In genomic region chr8:119717765-119718164, GRCm38 (mm10) we compare ENCODE assay signal across 11 mouse cellular contexts. TPM values are rescaled to one million over a fixed set of nuclear protein-coding genes. Genes with fewer than 3 reads are reported as not detected.
DNase-seq lines count a peak whose midpoint lies in the region; ATAC-seq and TF ChIP-seq lines count a peak whose summit lies in the region.
"Had no signal": no experiment of that assay in that cellular context is flagged by ENCODE, and none has a peak within 500 bp of the region (broad histone marks: within the 10 kb centered on the region; RNA-seq: fewer than 3 reads in every experiment).

No protein-coding gene starts in this region.

- ATAC-seq in midbrain, embryonic 14.5 days (ENCODE audit: low FRiP score, low TSS enrichment): no peak
- no peak for ATAC-seq in midbrain, embryonic 15.5 days (replicated peaks)
- ATAC-seq in granulocyte monocyte progenitor cell, adult 5-6 weeks (replicated peaks; ENCODE audit: poor library complexity, severe bottlenecking): peak; percentile 78
- ATAC-seq: Patski had no signal

- H3K27me3 ChIP-seq in cerebellum, adult 2 months (ENCODE audit: control insufficient read depth, insufficient read depth, low read length): no peaks in the 10 kb centered on the region
- H3K27me3 ChIP-seq in midbrain, embryonic 14.5 days (ENCODE audit: control insufficient read depth, insufficient read depth, low read length): no peaks in the 10 kb centered on the region
- H3K27me3 ChIP-seq in midbrain, embryonic 15.5 days (replicated peaks): no peaks in the 10 kb centered on the region
- H3K27me3 ChIP-seq: neural tube, embryonic 12.5 days; Patski had no signal

- WGBS in cerebellum, adult 2 months: 55% methylated on average over 9 of the region's 9 CpGs
- WGBS in midbrain, embryonic 14.5 days: 62% methylated on average over 9 of the region's 9 CpGs
- 63% methylated on average over 9 of the region's 9 CpGs for WGBS in midbrain, embryonic 15.5 days

- H3K27ac ChIP-seq in cerebellum, adult 2 months (ENCODE audit: insufficient read depth, low read length): no peak overlapping the region
- H3K27ac ChIP-seq in midbrain, embryonic 14.5 days (replicated peaks; ENCODE audit: low read depth, low read length): no peak overlapping the region
- no peak overlapping the region for H3K27ac ChIP-seq in midbrain, embryonic 15.5 days
- H3K27ac ChIP-seq: heart, embryonic 15.5 days; neural tube, embryonic 12.5 days had no signal

- TF ChIP-seq CTCF in cerebellum, adult 2 months (IDR thresholded peaks at IDR 0.05; ENCODE audit: borderline replicate concordance, insufficient read depth, low read depth, low read length): peak; percentile 42; the same call in 1 of the 2 replicates

- H3K36me3 ChIP-seq in midbrain, embryonic 14.5 days (ENCODE audit: control insufficient read depth, insufficient read depth, low read length): no peaks in the 10 kb centered on the region
- no peaks in the 10 kb centered on the region for H3K36me3 ChIP-seq in midbrain, embryonic 15.5 days (replicated peaks)
- H3K36me3 ChIP-seq: heart, embryonic 15.5 days; neural tube, embryonic 12.5 days had no signal

- H3K9me3 ChIP-seq in midbrain, embryonic 14.5 days (ENCODE audit: control insufficient read depth, low read length): no peaks in the 10 kb centered on the region
- H3K9me3 ChIP-seq in midbrain, embryonic 15.5 days: no peaks in the 10 kb centered on the region
- H3K9me3 ChIP-seq: heart, embryonic 15.5 days; neural tube, embryonic 12.5 days had no signal

- no peak overlapping the region for H3K9ac ChIP-seq in midbrain, embryonic 14.5 days (replicated peaks; ENCODE audit: low read length)
- H3K9ac ChIP-seq in midbrain, embryonic 15.5 days: no peak overlapping the region
- H3K9ac ChIP-seq: heart, embryonic 15.5 days; neural tube, embryonic 12.5 days had no signal

- H3K4me3 ChIP-seq in cerebellum, adult 2 months (replicated peaks; ENCODE audit: insufficient read depth, low read depth, low read length): no peak overlapping the region
- no peak overlapping the region for H3K4me3 ChIP-seq in midbrain, embryonic 14.5 days (replicated peaks; ENCODE audit: low read depth, low read length)
- H3K4me3 ChIP-seq in midbrain, embryonic 15.5 days: no peak overlapping the region
- H3K4me3 ChIP-seq: heart, embryonic 15.5 days; neural tube, embryonic 12.5 days had no signal

- no peak for DNase-seq in cerebellum, adult 2 months
- no peak for DNase-seq in cerebellum, adult 8-10 months
- peak; percentile 41 for DNase-seq in midbrain, embryonic 14.5 days
- peak; percentile 15 to 39 for DNase-seq in natural killer cell, adult 2 months (ENCODE audit: low spot score in 2 of 2)
- no peak for DNase-seq in urinary bladder, postnatal 14 days (ENCODE audit: low spot score)
- no peak for DNase-seq in cerebellum, adult 9-11 months

- no peaks in the 10 kb centered on the region for H3K4me1 ChIP-seq in cerebellum, adult 2 months (ENCODE audit: control insufficient read depth, insufficient read depth, low read length)
- H3K4me1 ChIP-seq in midbrain, embryonic 14.5 days (ENCODE audit: control insufficient read depth, insufficient read depth, low read length): no peaks in the 10 kb centered on the region
- H3K4me1 ChIP-seq in midbrain, embryonic 15.5 days: no peaks in the 10 kb centered on the region

- no peak for TF ChIP-seq POLR2A in cerebellum, adult 2 months (IDR thresholded peaks at IDR 0.05; ENCODE audit: borderline replicate concordance, insufficient read depth, low read length)

- H3K4me2 ChIP-seq in midbrain, embryonic 14.5 days (ENCODE audit: low read length): no peak overlapping the region
- no peak overlapping the region for H3K4me2 ChIP-seq in midbrain, embryonic 15.5 days
- H3K4me2 ChIP-seq: heart, embryonic 15.5 days; neural tube, embryonic 12.5 days had no signal

RNA-seq across cellular contexts. Expression of gene Atp2c2, which starts 18.0 kb away (rescaled TPM):
- 0.28 and 0.35 TPM in 2 replicates for polyA plus RNA-seq in cerebellum, adult 2 months (2012; rRNA removed)
- polyA plus RNA-seq in midbrain, embryonic 14.5 days (2014; fragmentation: Nextera tagmentation; extraction: Ambion mirVana): 0.08 and 0.11 TPM in 2 replicates
- 0.11 and 0.19 TPM in 2 replicates for polyA plus RNA-seq in midbrain, embryonic 15.5 days (2015; fragmentation: Nextera tagmentation; extraction: Ambion mirVana)
- not detected in 2 replicates for total RNA-seq in granulocyte monocyte progenitor cell, adult 5-6 weeks (2014; fragmentation: Nextera tagmentation)
- total RNA-seq in granulocyte monocyte progenitor cell, adult 5-6 weeks (2017): not detected in 2 replicates

RNA-seq across cellular contexts. Expression of gene Wfdc1, which starts 51.6 kb away (rescaled TPM):
- 18.9 and 19.3 TPM in 2 replicates for polyA plus RNA-seq in cerebellum, adult 2 months (2012; rRNA removed)
- polyA plus RNA-seq in midbrain, embryonic 14.5 days (2014; fragmentation: Nextera tagmentation; extraction: Ambion mirVana): 2.3 and 3.4 TPM in 2 replicates
- 4.6 and 7.1 TPM in 2 replicates for polyA plus RNA-seq in midbrain, embryonic 15.5 days (2015; fragmentation: Nextera tagmentation; extraction: Ambion mirVana)
- total RNA-seq in granulocyte monocyte progenitor cell, adult 5-6 weeks (2014; fragmentation: Nextera tagmentation): not detected in 2 replicates
- total RNA-seq in granulocyte monocyte progenitor cell, adult 5-6 weeks (2017): not detected in 2 replicates
- polyA plus RNA-seq: Patski had no signal

Comparison
In these comparisons a context has a peak if more than half of its experiments do, and no peak if none do; other contexts are left out.
1. DNase-seq: peak in midbrain, embryonic 14.5 days (single experiment) and natural killer cell, adult 2 months (2 of 2); none in cerebellum, adult 2 months (0 of 2), cerebellum, adult 8-10 months (single experiment), urinary bladder, postnatal 14 days (single experiment) and cerebellum, adult 9-11 months (single experiment).